Mouse (Mus musculus) kidney, embryonic 14.5 days (tissue): ENCODE results near the gene Chga. TPM values are rescaled to one million over a fixed set of nuclear protein-coding genes. Genes with fewer than 3 reads are reported as not detected.

Experiments
- ATAC-seq: fragments of 200-750 bp; cut with Nextera tagmentation; 2 replicates; pipeline ENCODE4 v1.8.0; 2017; ENCODE audit warnings: moderate number of reproducible peaks, mild to moderate bottlenecking, moderate TSS enrichment, moderate library complexity; ENCODE audit not compliant: low FRiP score, low TSS enrichment
- H3K27ac ChIP-seq: fragments of 300-500 bp; sonication (generic); 2 replicates; pipeline ENCODE4 v1.5.1; 2014; ENCODE audit warnings: low read depth, mild to moderate bottlenecking, low read length, moderate library complexity, mixed read lengths
- H3K27me3 ChIP-seq: fragments of 300-500 bp; sonication (generic); 2 replicates; pipeline ENCODE4 v1.6.1; 2014; ENCODE audit warnings: mild to moderate bottlenecking, low read length; ENCODE audit not compliant: control insufficient read depth, insufficient read depth
- H3K36me3 ChIP-seq: fragments of 300-500 bp; sonication (generic); 2 replicates; pipeline ENCODE4 v1.6.1; 2014; ENCODE audit warnings: low read length, mixed read lengths; ENCODE audit not compliant: control insufficient read depth, insufficient read depth
- H3K4me1 ChIP-seq: fragments of 300-500 bp; sonication (generic); 2 replicates; pipeline ENCODE4 v1.6.1; 2014; ENCODE audit warnings: low read length, mixed read lengths; ENCODE audit not compliant: control insufficient read depth, insufficient read depth
- H3K4me2 ChIP-seq: fragments of 300-500 bp; sonication (generic); replicated peaks from 2 replicates; pipeline ENCODE4 v1.6.1; 2014; ENCODE audit warnings: low read depth, mild to moderate bottlenecking, low read length
- H3K4me3 ChIP-seq: fragments of 300-500 bp; sonication (generic); 2 replicates; pipeline ENCODE4 v1.5.1; 2014; ENCODE audit warnings: mild to moderate bottlenecking, low read length
- H3K9ac ChIP-seq: fragments of 300-500 bp; sonication (generic); 2 replicates; pipeline ENCODE4 v1.6.1; 2014; ENCODE audit warnings: low read depth, mild to moderate bottlenecking, low read length, moderate library complexity
- H3K9me3 ChIP-seq: fragments of 300-500 bp; sonication (generic); 2 replicates; pipeline ENCODE4 v1.6.1; 2016; ENCODE audit warnings: low read length; ENCODE audit not compliant: control insufficient read depth
- whole genome bisulfite sequencing: fragments of 180-500 bp; shearing (Covaris S2); extraction: QIAGEN DNeasy Blood & Tissue Kit; methylation state at CpG from one replicate; pipeline ENCODE4 v1.1.7; 2014; 5-methylcytosine and 5-hydroxymethylcytosine counted together
- polyA plus RNA-seq: library from polyadenylated mRNA; unstranded; fragments of >200 nt; fragmentation: Nextera tagmentation; extraction: Ambion mirVana; gene quantifications from 2 replicates; pipeline ENCODE4 v1.2.1, GENCODE M21; 2014

Chga gene
- polyA plus RNA-seq, 1 experiment from 2014 or later, result 0.73 TPM

DNA sequence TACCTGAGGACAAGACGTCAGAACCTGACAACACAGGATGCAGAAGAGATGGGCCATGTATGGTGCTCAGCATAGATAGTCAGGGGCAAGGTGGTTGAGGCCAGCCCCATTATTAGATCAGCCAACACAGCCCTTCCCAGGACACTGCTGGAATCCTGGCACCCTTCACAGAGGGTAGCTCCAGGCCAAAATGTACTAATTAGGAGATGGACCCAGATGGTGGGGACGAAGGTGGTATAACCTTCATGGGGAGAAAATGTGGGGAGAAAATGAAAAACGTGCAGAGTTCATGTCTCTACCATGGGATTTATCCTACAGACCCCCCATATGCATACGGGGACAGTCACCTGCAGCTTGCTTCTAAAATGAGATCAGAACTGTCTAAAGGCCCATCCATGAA lies 58.6 kb downstream of the Chga start:
- ATAC-seq, result no peak
- no peaks in the 10 kb centered on the region for H3K9me3 ChIP-seq
- WGBS, result 88% methylated on average over 4 of the region's 4 CpGs

More for the DNA sequence above, 58.6 kb downstream of the Chga start:
- no peak overlapping the region for H3K4me2 ChIP-seq
- no peak overlapping the region for H3K4me3 ChIP-seq
- H3K4me1 ChIP-seq, result 0 out of 2 replicates have a peak, but pooled peaks cover 1% of the 10 kb centered on the region
- no peaks in the 10 kb centered on the region for H3K36me3 ChIP-seq
- no peaks in the 10 kb centered on the region for H3K27me3 ChIP-seq
- no peak overlapping the region for H3K9ac ChIP-seq
- H3K27ac ChIP-seq, result no peak overlapping the region

Other genes with a start within 250 kb of the Chga start
- 79.0 and 95.4 TPM in 2 replicates for gene Lgmn, start 115.2 kb upstream of the Chga start, polyA plus RNA-seq
- 23.3 and 39.3 TPM in 2 replicates for gene Golga5, start 85.8 kb upstream of the Chga start, polyA plus RNA-seq
- 10.2 and 18.4 TPM in 2 replicates for gene Itpk1, start 150.0 kb downstream of the Chga start, polyA plus RNA-seq
- 21.1 and 25.9 TPM in 2 replicates for gene Moap1, start 188.7 kb downstream of the Chga start, polyA plus RNA-seq
- gene Tmem251, start 188.8 kb downstream of the Chga start, polyA plus RNA-seq, result 11.9 and 12.1 TPM in 2 replicates
- not detected in 2 replicates for gene Gm28051, start 202.8 kb downstream of the Chga start, polyA plus RNA-seq
- gene Gon7, start 202.8 kb downstream of the Chga start, polyA plus RNA-seq, result 34.7 and 38.1 TPM in 2 replicates
- gene Ubr7, start 203.0 kb downstream of the Chga start, polyA plus RNA-seq, result 33.7 and 53.7 TPM in 2 replicates
- gene Gm20604, start 203.7 kb downstream of the Chga start, polyA plus RNA-seq, result 25.8 TPM in 2 replicates